Mouse (Mus musculus): Measurements from ENCODE around the gene Wbp11. TPM values are rescaled to one million over a fixed set of nuclear protein-coding genes. Genes with fewer than 3 reads are reported as not detected.

Gene Wbp11
- polyA plus RNA-seq (2012; rRNA removed), result 28.3 and 28.6 TPM in 2 replicates

- Histone ChIP-seq H3K36me3 (ENCODE audit: control insufficient read depth, insufficient read depth, low read length) (peaks cover 5% of the 10 kb centered on the region; the same call in 1 of the 2 replicates), H3K4me3 (ENCODE audit: insufficient read depth, low read depth, low read length) (peak within 1 kb of the TSS; percentile 85), H3K4me1 (ENCODE audit: control insufficient read depth, insufficient read depth, low read length) (peaks cover 4% of the 10 kb centered on the region), H3K27ac (ENCODE audit: insufficient read depth, low read depth, low read length) (peak within 1 kb of the TSS; percentile 91), H3K27me3 (replicated peaks; ENCODE audit: control insufficient read depth, insufficient read depth, low read length) (no peaks in the 10 kb centered on the region)
- TF ChIP-seq CTCF (conservative IDR thresholded peaks at IDR 0.05; ENCODE audit: insufficient read depth, insufficient read length, low read depth, low read length), result peak; percentile 53
- peak; percentile 54 for TF ChIP-seq POLR2A (IDR thresholded peaks at IDR 0.05; ENCODE audit: low read depth, low read length)
- under 1% methylated on average over 45 of the region's 45 CpGs for WGBS
- peak; percentile 99 for DNase-seq
Observed at GRCm38 (mm10) chr6:136827881-136828561, at the start of gene Wbp11. Gene Wbp11, minus strand, starts transcription at chr6:136828233.

- Histone ChIP-seq H3K4me1 (ENCODE audit: control insufficient read depth, insufficient read depth, low read length) (no peaks in the 10 kb centered on the region), H3K4me3 (ENCODE audit: insufficient read depth, low read depth, low read length) (peak within 1 kb of the TSS; percentile 31), H3K27ac (ENCODE audit: insufficient read depth, low read depth, low read length) (peak within 1 kb of the TSS; percentile 30; the same call in 1 of the 2 replicates), H3K27me3 (replicated peaks; ENCODE audit: control insufficient read depth, insufficient read depth, low read length) (no peaks in the 10 kb centered on the region), H3K36me3 (ENCODE audit: control insufficient read depth, insufficient read depth, low read length) (no peaks in the 10 kb centered on the region)
- DNase-seq, result no peak
- TF ChIP-seq POLR2A (IDR thresholded peaks at IDR 0.05; ENCODE audit: low read depth, low read length), result peak; percentile 37
- no peak for TF ChIP-seq CTCF (conservative IDR thresholded peaks at IDR 0.05; ENCODE audit: insufficient read depth, insufficient read length, low read depth, low read length)
- 28% methylated on average over 9 of the region's 9 CpGs for WGBS
Observed at GRCm38 (mm10) chr6:136875670-136876069, 47.6 kb upstream of the Wbp11 start, which contains the start of gene Mgp. Gene Mgp, minus strand, starts transcription at chr6:136875823.

- WGBS, result 35% methylated on average over 8 of the region's 8 CpGs
- no peak for DNase-seq
- TF ChIP-seq CTCF (conservative IDR thresholded peaks at IDR 0.05; ENCODE audit: insufficient read depth, insufficient read length, low read depth, low read length), result no peak
- no peak for TF ChIP-seq POLR2A (IDR thresholded peaks at IDR 0.05; ENCODE audit: low read depth, low read length)
- peak overlapping the region; percentile 30; the same call in 1 of the 2 replicates for H3K27ac ChIP-seq (ENCODE audit: insufficient read depth, low read depth, low read length)
- no peaks in the 10 kb centered on the region for H3K4me1 ChIP-seq (ENCODE audit: control insufficient read depth, insufficient read depth, low read length)
- no peaks in the 10 kb centered on the region for H3K36me3 ChIP-seq (ENCODE audit: control insufficient read depth, insufficient read depth, low read length)
- peak overlapping the region; percentile 20 for H3K4me3 ChIP-seq (ENCODE audit: insufficient read depth, low read depth, low read length)
- H3K27me3 ChIP-seq (replicated peaks; ENCODE audit: control insufficient read depth, insufficient read depth, low read length), result no peaks in the 10 kb centered on the region
Observed at GRCm38 (mm10) chr6:136874599-136874998, 46.6 kb upstream of the Wbp11 start.

GRCm38 (mm10) chr6:136868921-136869320 is 40.9 kb upstream of the Wbp11 start:
- Histone ChIP-seq H3K27ac (ENCODE audit: insufficient read depth, low read depth, low read length) (no peak overlapping the region), H3K27me3 (replicated peaks; ENCODE audit: control insufficient read depth, insufficient read depth, low read length) (no peaks in the 10 kb centered on the region), H3K4me1 (ENCODE audit: control insufficient read depth, insufficient read depth, low read length) (no peaks in the 10 kb centered on the region), H3K4me3 (ENCODE audit: insufficient read depth, low read depth, low read length) (no peak overlapping the region), H3K36me3 (ENCODE audit: control insufficient read depth, insufficient read depth, low read length) (no peaks in the 10 kb centered on the region)
- WGBS, result 71% methylated on average over 5 of the region's 5 CpGs
- TF ChIP-seq POLR2A (IDR thresholded peaks at IDR 0.05; ENCODE audit: low read depth, low read length) (no peak), CTCF (conservative IDR thresholded peaks at IDR 0.05; ENCODE audit: insufficient read depth, insufficient read length, low read depth, low read length) (no peak)
- no peak for DNase-seq

GRCm38 (mm10) chr6:136866150-136866549 is 38.1 kb upstream of the Wbp11 start:
- H3K4me3 ChIP-seq (ENCODE audit: insufficient read depth, low read depth, low read length), result no peak overlapping the region
- H3K27me3 ChIP-seq (replicated peaks; ENCODE audit: control insufficient read depth, insufficient read depth, low read length), result no peaks in the 10 kb centered on the region
- H3K4me1 ChIP-seq (ENCODE audit: control insufficient read depth, insufficient read depth, low read length), result no peaks in the 10 kb centered on the region
- WGBS, result 92% methylated on average over 4 of the region's 4 CpGs
- no peak for DNase-seq
- TF ChIP-seq CTCF (conservative IDR thresholded peaks at IDR 0.05; ENCODE audit: insufficient read depth, insufficient read length, low read depth, low read length) (no peak), POLR2A (IDR thresholded peaks at IDR 0.05; ENCODE audit: low read depth, low read length) (no peak)
- no peak overlapping the region for H3K27ac ChIP-seq (ENCODE audit: insufficient read depth, low read depth, low read length)
- no peaks in the 10 kb centered on the region for H3K36me3 ChIP-seq (ENCODE audit: control insufficient read depth, insufficient read depth, low read length)

GRCm38 (mm10) chr6:136865360-136865759 is 37.3 kb upstream of the Wbp11 start:
- Histone ChIP-seq H3K36me3 (ENCODE audit: control insufficient read depth, insufficient read depth, low read length) (no peaks in the 10 kb centered on the region), H3K4me1 (ENCODE audit: control insufficient read depth, insufficient read depth, low read length) (no peaks in the 10 kb centered on the region), H3K4me3 (ENCODE audit: insufficient read depth, low read depth, low read length) (no peak overlapping the region), H3K27ac (ENCODE audit: insufficient read depth, low read depth, low read length) (no peak overlapping the region), H3K27me3 (replicated peaks; ENCODE audit: control insufficient read depth, insufficient read depth, low read length) (no peaks in the 10 kb centered on the region)
- no peak for DNase-seq
- TF ChIP-seq CTCF (conservative IDR thresholded peaks at IDR 0.05; ENCODE audit: insufficient read depth, insufficient read length, low read depth, low read length), result no peak
- TF ChIP-seq POLR2A (IDR thresholded peaks at IDR 0.05; ENCODE audit: low read depth, low read length), result no peak
- 91% methylated on average over 5 of the region's 5 CpGs for WGBS

- TF ChIP-seq CTCF (conservative IDR thresholded peaks at IDR 0.05; ENCODE audit: insufficient read depth, insufficient read length, low read depth, low read length) (0 out of 2 replicates have a peak, but pooled peaks have one; percentile 11), POLR2A (IDR thresholded peaks at IDR 0.05; ENCODE audit: low read depth, low read length) (no peak)
- Histone ChIP-seq H3K4me3 (ENCODE audit: insufficient read depth, low read depth, low read length) (no peak overlapping the region), H3K27me3 (replicated peaks; ENCODE audit: control insufficient read depth, insufficient read depth, low read length) (no peaks in the 10 kb centered on the region), H3K27ac (ENCODE audit: insufficient read depth, low read depth, low read length) (no peak overlapping the region), H3K4me1 (ENCODE audit: control insufficient read depth, insufficient read depth, low read length) (no peaks in the 10 kb centered on the region), H3K36me3 (ENCODE audit: control insufficient read depth, insufficient read depth, low read length) (no peaks in the 10 kb centered on the region)
- 38% methylated on average over 9 of the region's 9 CpGs for WGBS
- DNase-seq, result peak; percentile 68
Observed at GRCm38 (mm10) chr6:136861020-136861419, 33.0 kb upstream of the Wbp11 start.

Measured in kidney, adult 2 months (tissue).